Mouse (Mus musculus): ENCODE results near the gene Rbms1.

The Rbms1 gene

DNA sequence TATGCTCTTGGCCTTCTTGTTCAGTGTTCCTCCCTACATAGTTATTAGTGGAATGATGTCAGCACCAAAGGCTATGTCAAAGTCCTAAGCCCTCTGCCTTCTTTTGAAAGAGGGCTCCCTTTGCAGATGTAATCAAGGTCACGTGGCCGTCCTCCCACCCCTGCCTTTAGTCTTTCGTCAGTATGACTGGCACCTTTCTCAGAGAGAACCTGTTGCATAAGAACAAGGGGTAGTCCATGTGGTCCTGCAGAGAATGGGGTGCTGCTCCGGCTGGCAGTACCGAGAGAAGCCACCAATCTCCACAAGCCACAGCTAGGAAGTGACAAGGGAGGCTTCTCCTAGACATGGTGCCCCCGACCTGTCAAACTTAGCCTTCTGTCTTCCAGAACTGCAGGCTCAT lies 154.2 kb downstream of the Rbms1 start:
- DNase-seq (ENCODE audit: low spot score), result no peak

DNA sequence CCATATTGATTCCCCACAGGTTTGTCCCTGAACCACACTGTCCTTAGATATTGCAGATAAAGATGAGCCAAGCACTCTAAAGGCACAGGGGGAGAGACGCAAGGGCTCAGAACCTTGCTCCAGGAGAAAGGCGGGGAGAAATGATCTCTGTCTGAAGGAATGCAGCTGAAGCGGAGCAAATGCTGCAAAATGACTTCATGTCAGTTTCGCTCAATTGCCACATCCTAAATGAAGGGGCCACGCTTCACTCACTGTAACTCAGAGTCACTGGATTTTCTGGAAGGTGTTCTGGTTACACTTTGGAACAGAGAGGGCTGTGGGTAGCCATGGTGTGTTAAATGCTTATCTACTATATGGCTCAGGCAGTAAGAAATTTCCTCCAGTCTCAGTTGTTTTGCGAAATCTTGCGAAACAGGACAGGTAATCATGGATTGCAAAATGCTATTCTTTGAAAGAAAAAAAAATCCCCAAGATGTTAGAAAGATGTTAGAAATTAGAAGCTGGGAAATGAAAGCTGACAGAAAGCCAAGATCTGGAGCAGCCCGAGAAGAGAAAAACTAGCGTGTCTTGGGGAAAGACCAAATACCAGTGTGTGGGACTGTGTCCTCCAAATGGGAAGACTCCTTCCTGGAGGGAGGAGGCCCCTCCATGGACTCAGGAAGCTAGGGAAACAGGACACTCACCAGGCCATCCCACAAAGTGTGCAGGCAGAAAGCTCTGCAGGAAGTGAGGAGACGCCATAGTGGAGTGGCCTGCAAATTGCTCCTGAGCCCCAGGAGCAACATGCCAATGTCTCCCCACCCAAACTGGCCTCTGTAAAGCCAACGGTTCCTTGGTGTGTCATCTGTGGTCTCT lies 155.4 kb downstream of the Rbms1 start:
- DNase-seq (ENCODE audit: low spot score), result no peak

DNA sequence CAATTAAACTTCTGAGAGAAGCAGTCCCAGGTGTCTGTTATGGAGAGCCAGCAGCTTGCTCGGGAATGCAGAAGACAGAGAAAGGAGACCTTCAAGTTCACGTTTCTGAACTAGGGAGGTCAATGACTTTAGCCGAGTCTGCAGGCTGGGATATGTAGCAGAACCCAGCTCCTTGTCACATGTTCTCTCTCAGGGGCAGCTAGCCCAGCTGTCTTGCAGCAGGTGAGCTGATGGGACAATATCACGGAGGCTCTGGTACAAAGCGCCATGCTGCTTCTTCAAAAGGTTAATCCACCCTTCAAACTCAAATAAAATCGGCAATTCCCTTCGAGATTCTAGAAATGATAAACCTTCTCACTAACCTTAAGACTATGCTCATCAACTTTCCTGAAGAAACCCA lies 158.2 kb downstream of the Rbms1 start:
- no peak for DNase-seq (ENCODE audit: low spot score)

DNA sequence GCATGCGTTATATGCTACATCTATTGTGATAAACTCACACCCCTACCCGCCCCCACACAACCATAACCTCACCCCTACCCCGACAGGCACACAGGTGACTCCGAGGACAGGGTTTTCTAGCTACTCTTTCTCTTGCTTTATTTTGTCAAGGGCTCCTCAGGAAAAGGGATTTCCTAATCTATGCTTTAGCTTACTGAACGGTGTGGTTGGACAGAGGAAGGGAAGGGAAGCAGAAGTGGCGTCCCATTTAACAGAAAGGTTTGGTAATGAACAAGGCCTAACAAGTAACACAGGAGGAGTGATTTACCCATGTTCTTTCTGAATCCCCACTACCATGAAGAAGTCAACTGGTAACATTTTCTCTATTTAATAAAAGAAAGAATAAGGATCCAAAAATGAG lies 159.6 kb downstream of the Rbms1 start:
- DNase-seq (ENCODE audit: low spot score), result no peak

DNA sequence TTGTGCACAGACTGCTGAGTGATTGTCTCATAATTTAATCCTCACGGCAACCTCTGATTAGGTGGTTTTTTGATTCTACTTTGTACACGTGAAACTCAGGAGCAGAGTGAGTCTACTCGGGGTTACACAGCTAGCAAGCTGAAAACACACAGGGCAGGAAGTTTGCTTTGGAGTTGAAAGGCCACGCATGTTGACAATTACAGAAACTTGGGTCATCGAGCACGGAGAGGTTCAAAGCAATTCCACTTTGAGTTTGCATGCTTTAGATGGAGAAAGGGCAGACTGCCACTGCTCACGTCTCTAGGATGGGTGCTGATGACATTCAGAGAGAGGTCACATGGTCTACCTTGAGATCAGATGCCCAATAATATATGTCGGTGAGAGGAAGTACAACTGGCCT lies 160.2 kb downstream of the Rbms1 start:
- no peak for DNase-seq (ENCODE audit: low spot score)

DNA sequence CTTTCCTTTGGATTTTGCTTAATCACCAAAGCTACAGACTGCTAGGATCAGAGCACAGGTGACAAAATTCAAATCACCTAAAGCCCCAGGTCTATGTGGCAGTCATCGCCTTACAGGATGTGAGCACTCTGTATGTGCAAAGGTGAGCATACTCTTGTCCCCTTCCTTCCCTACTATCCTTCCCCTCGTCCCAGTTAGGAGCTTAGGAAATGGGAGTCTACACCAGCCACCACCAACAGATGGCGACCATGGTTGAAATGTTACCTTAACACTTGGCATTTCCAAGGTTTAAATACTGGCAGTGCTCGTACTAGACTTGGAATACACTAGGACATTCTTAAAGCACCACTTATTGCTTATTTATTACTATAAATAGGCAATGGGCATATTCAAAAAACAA lies 160.8 kb downstream of the Rbms1 start:
- DNase-seq (ENCODE audit: low spot score), result peak; percentile 15

DNA sequence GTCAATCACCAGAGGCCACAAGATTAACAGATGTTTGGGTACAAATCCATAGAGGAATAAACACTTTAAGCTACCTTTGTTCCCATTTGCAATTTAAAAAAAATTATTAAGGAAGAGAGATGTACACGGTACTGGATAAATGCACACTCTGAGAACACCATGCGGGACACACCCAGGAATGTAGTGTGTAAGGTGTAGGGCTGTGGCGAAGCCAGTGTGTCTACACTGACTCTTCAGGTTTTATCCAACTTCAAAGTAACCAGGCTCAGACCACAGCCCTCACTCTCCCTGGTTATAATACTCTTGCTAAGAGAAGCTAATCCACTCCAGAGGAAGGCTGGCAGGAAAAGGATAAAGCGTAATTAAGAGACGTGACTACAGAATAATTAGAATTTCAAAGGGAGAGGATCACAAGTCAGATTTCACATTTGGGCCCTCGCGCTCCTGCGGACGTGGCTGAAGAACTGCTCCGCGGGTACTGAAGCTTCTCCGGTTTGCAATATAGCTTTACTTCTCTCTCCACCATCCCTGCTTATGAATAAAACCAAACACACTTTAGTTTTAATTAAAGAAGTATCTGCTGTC lies 161.3 kb downstream of the Rbms1 start:
- DNase-seq (ENCODE audit: low spot score), result no peak

DNA sequence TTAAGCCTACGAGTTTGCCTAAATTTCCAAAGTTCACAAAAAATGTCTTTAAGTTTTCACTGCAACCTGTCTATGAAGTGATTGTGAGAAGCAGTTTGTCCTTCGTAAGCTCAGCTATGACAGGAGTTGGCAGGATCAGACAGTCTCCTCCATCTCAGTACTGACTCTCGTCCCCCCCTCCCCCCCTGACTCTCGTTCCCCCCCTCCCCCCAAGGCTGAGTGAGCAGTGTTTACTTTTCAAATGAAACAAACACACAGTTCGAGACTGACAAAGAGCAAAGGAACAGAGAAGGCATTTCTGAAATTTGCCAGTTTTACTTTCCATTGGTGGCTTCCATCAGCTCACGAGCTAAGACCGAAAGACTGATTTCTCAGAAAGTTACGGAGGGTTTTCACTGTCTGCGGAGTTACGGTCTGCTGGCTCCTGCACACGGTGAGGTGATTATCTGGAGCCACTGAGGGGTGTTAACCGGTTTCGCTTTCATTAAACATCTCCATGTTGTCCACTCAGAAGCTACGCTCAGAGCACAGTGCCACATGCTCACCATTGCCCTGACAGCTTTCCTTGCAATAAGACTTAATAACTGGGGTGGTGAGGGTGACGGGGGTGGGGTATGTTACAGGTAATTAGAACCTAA lies 162.0 kb downstream of the Rbms1 start:
- DNase-seq (ENCODE audit: low spot score), result no peak

DNA sequence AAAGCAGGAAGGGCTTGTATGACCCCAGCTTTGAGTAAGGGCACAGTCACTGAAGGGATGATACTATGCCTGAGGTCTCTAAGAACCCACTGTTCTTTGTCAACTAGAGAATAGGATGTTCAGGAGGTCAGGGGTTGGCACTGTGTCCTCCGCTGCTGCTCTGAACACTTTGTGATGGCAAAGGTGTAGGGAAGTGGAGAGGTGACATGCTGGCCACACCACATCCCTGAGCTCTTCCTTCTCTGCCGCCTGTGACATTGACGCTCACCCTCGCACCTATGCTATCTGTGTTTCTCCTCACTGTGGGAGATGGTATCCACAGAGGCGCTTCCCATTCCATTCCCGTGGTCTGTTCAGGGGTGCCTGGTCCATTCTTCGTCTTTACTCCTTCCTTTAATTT lies 163.2 kb downstream of the Rbms1 start:
- DNase-seq (ENCODE audit: low spot score), result no peak

DNA sequence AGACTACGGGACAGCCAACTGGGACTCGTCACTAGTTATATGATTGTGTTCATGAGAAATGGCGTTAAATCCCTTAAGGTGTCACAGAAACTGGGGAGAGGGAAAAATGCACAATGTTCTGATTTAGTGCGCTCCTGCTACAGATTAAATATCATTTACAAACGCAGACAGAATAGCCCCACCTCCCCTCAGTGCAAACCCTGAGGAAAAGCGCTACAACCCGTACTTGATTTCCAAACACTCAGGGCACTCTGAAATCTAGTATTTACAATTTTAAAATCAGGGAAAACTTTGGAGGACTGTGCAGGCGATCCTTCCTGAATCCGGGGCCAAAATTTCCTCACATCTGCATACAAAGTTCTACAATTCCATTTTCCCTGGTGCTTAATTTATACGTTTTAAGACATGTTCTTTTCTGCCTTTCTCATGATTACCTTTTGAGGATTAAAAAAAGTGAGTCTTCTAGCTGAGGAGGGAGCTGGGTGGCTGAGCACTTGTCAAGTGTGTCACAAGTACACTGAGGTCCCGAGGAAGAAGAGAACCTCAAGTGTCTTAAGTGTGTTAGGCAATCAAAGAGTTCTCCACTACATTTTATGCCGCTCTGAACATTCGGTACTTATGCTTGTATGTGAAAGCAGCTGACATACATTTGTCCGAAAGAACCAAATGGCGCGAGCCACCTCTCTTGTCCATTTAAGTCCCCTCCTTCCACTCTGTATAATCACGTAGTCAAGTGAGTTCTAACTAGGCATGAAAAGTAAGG lies 164.0 kb downstream of the Rbms1 start:
- DNase-seq (ENCODE audit: low spot score), result no peak

DNA sequence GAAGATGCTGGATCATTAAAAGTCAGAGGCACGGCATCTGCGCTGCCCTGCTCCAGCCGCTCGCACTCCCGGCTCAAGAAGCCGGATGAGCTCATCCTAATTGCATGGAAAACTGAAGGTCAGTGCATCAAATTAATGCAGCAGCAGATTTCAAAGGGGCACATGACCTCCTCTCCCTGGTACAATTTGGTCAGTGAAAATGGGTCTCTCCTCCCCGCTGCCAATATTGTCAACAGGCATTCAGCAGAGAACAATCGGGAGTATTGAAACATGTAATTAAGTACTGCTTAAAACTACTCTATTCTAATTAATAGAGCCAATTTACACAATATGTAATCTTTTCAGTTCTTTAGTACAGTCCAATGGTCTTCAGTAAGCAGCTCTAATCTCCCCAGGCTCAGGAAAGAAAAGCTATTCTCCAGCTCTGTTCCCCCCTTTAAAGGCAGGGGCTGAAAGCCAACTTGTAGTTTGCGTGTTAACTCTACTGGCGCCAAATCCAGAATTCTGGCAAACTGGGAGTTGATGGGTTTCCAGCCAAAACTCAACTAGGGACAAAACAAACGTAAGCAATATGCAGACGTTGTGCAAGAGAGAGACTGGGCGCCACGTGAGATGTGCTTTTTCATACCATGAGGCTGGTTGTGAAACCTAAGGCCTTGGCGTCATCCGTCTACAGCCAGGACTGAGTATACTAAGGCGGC lies 165.9 kb downstream of the Rbms1 start:
- no peak for DNase-seq (ENCODE audit: low spot score)

DNA sequence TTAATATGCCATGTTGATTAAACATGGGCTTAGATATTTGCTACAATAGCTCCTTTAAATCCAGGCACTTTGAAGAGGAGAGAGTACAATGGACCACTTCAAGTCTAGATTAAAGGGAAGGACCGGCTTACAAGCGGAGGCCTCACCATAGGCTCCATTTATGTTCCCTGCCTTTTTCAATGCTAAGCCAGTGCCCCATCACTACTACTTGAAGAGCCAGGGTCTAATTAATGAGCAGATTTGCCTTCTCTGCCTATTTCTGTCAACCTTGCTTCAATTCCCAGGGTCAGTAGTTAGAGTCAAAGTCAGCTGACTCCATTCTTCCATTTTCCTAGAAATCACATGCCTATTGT lies 166.4 kb downstream of the Rbms1 start:
- DNase-seq (ENCODE audit: low spot score), result no peak

DNA sequence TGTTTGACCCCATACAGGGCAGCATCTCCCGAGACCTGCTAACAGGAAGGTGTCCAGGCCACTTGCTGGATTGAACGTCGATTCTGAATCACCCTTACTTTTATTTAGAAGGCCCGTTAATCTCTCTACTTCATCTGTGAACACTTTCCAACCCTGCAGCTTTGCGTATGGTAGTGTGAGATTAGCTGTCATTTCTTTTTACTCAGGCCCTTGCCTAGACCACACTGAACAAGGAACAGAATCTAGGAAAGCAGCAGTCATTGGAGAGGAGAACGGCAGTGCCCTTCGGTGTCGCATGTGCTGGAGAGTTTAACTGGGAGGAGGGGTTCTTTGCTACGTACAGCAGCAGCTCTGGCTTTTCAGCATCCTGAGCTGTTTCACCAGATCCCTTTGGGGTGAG lies 167.1 kb downstream of the Rbms1 start:
- DNase-seq (ENCODE audit: low spot score), result no peak

DNA sequence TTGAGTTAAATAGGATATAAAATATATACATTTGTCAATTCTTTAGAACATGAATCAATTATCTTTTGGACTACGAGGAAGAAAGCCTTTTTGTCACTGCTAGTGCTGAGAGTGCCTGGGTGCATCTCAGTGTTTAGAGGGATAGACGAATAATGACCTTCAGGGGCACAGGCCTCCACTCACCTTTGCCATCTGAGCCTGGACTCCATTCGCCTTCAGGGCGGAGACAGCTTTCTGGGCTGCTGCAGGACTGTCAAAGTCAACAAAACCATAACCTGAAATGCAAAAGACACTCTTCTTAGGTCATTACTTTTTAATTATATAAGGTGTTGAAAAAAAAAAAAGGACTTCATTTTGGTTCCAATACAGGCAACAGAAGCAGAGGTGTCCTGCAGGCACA lies 170.5 kb downstream of the Rbms1 start:
- no peak for DNase-seq (ENCODE audit: low spot score)

DNA sequence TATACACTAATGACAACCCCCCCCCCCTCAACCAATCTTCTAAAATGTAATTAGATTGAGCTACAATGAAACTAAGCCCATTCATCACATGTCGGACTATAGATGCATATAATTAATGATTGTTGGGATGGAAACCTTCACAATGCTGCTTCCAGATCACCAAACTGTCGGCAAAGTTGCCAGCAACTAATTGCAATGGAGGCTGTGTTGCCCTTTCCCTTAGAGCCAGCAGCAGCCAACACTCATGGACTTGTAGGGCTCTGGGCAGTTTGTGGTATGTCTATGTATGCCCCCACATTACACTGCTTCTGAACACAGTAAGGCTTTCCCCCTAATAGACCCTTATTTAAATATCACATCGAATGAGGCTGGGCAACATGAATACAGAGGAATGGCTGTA lies 173.9 kb downstream of the Rbms1 start:
- no peak for DNase-seq (ENCODE audit: low spot score)

DNA sequence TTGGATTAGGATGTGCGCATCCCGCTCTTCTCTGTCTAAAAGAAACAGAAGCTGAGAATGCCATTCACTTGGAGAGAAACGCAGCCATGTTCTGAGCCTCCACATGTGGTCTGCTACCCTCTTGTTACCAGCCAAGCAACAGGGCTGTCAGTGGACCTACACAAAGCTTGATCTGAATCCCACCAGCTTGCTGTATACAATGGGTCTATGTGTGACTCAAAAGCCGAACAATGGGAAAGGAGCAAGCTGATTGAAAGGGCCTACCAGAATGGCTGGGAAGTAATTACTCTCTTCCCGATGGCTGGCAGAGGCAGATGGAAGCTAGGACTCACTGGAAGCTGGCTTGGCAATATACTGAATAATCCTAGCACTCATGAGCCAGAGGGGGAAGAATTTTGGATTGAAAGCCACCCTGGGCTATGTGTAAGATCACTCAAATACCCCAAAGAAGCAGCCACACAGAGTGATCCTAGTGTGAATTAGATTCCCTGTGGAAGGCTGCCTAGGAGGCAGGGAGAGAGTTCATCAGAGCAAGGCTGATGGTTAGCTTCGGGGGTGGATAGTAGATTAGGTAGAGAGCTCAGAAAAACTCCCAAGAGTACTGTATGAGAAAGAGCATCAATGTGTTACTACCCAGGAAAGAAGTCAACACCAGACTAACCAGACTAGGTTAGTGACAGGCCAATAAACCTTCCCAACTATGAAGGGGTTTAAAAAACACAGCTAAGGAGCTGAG lies 174.7 kb downstream of the Rbms1 start:
- DNase-seq (ENCODE audit: low spot score), result no peak

DNA sequence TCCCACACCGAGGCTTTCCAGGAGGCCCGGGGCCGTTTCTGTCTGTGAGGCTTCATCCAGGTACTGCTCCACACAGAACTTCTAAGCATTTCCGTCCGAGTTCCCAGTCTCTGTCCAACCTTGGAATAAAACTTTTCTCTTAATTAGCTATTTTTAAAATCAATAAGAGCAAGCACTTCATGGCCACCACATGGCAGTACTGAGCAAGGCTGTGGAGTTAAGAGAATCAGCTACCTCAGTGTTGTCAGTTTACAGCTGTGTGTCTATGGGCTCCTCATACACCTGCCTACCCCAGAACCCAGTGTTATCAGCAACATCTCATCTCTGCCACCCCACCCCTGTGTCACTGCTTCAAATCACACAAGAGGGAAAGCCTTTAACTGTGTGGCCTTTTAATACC lies 175.9 kb downstream of the Rbms1 start:
- no peak for DNase-seq (ENCODE audit: low spot score)

DNA sequence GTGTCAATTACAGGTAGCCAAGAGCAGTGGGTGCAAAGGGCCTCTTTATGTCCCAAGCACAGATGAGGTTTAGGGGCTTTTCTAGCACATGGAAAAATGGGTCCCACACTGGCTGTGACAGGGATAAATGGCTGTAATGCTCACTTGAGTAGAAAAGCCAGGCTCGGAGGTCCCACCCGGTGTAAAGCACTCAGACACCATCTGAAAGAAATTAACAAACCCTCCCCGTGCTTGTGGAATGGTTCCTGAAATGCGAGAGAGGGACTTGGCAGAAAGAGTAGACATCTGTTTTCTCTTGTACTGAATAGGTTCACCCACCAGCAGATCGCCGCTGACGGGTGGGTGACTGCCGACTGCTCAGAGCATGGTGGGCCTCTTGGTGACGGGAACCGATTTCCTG lies 176.7 kb downstream of the Rbms1 start:
- peak; percentile 13 for DNase-seq (ENCODE audit: low spot score)

DNA sequence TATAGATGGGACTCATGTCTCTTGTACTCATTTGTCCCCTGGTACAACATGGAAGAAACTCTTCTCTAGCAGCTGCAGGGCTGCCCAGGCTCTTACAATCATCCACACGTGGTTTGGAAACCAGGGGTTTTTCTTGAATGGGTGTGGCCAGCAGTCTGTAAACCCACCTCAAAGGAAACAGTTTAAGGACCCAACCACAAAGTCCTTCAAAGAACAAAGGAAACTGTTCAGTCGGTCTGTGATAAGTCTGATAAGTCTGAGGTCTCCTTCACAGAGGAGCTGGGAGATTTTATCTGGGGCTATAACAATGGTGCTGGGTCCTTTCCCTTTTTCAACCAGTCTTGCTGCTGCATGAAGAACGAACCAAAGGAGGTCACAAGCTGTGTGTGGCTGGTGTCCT lies 188.5 kb downstream of the Rbms1 start:
- no peak for DNase-seq (ENCODE audit: low spot score)

DNA sequence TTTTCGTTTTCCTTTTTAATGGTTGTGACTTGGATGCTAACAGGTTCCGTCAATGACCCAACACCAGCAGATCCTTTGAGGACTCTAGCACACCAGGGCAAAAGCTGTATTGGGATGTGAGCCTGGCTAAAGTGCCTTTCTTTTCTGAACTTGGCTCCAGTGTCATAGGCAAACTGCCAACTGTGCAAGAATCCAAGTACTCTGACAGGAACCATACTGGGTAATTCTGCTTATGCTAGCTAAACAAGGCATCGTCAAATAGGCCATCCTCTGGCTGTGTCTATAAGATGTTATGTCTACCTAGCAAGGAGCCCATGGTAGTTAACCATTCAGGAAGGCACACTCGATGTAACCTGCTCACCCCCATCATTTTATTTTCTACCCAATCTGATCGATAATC lies 189.4 kb downstream of the Rbms1 start:
- DNase-seq (ENCODE audit: low spot score), result no peak

DNA sequence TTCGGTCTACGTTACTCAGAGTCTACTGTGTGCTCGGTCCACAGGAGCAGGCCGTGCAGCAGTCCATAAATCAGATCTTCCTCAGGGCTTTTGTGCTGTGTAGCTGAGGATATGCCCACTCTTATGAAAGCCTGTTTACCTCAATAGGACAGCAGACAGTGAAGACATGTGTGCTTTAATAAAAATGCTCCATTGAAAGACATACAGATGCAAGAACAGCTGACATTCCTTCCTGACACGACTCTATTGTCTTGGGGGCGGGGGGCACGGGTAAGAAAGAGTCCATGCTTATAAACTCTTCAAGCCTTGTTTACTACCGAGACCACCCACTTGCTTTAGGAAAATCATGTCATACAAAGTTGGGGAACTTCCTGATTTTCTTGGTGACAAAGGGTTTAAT lies 196.6 kb downstream of the Rbms1 start:
- DNase-seq (ENCODE audit: low spot score), result no peak

DNA sequence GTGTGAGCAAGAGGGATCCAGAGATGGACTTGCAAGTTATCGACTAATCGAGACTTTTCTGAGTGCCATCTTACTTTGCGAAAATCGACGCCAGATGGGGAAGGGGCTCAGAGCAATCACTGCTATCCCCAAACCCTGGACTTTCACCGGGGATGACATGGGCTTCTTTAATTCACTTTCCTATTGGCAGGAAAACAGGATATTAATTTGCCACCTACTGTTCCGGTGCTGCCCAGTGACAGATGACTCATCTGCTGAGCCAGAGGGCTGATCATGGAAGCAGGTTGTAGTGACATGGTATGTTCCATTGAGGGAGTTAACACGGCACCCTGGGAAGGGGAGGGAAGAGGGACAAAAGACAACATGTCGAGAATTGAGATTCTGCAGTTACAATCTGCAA lies 206.8 kb downstream of the Rbms1 start:
- no peak for DNase-seq (ENCODE audit: low spot score)

All from layer of hippocampus, adult 11-12 months (tissue).